Mouse (Mus musculus) neural tube, embryonic 14.5 days (tissue): ENCODE measurements around the gene 0610037L13Rik. TPM values are rescaled to one million over a fixed set of nuclear protein-coding genes. Genes with fewer than 3 reads are reported as not detected.

Experiments
- ATAC-seq: fragments of 200-750 bp; cut with Nextera tagmentation; 2 replicates; pipeline ENCODE4 v1.8.0; 2017; ENCODE audit warnings: low read depth, mild to moderate bottlenecking, moderate TSS enrichment, moderate library complexity
- H3K27ac ChIP-seq: fragments of 300-500 bp; sonication (generic); 2 replicates; pipeline ENCODE4 v1.5.1; 2014; ENCODE audit warnings: low read depth, mild to moderate bottlenecking, control low read depth, low read length, moderate library complexity, mixed read lengths
- H3K27me3 ChIP-seq: fragments of 300-500 bp; sonication (generic); 2 replicates; pipeline ENCODE4 v1.6.1; 2014; ENCODE audit warnings: low read length; ENCODE audit not compliant: control insufficient read depth, insufficient read depth
- H3K36me3 ChIP-seq: fragments of 300-500 bp; sonication (generic); 2 replicates; pipeline ENCODE4 v1.6.1; 2014; ENCODE audit warnings: low read length, mixed read lengths; ENCODE audit not compliant: control insufficient read depth, insufficient read depth
- H3K4me1 ChIP-seq: fragments of 300-500 bp; sonication (generic); 2 replicates; pipeline ENCODE4 v1.6.1; 2014; ENCODE audit warnings: low read length; ENCODE audit not compliant: control insufficient read depth, insufficient read depth
- H3K4me2 ChIP-seq: fragments of 300-500 bp; sonication (generic); 2 replicates; pipeline ENCODE4 v1.6.1; 2014; ENCODE audit warnings: mild to moderate bottlenecking, low read depth, low read length, control low read depth
- H3K4me3 ChIP-seq: fragments of 300-500 bp; sonication (generic); 2 replicates; pipeline ENCODE4 v1.5.1; 2014; ENCODE audit warnings: low read depth, low read length, control low read depth, mixed read lengths
- H3K9ac ChIP-seq: fragments of 300-500 bp; sonication (generic); replicated peaks from 2 replicates; pipeline ENCODE4 v1.6.1; 2014; ENCODE audit warnings: low read depth, mild to moderate bottlenecking, control low read depth, low read length, mixed read lengths
- H3K9me3 ChIP-seq: fragments of 300-500 bp; sonication (generic); 2 replicates; pipeline ENCODE4 v1.6.1; 2016; ENCODE audit warnings: low read length; ENCODE audit not compliant: control insufficient read depth
- WGBS: fragments of 180-500 bp; shearing (Covaris S2); extraction: QIAGEN DNeasy Blood & Tissue Kit; methylation state at CpG from one replicate; pipeline ENCODE4 v1.1.7; 2014; 5-methylcytosine and 5-hydroxymethylcytosine counted together
- polyA plus RNA-seq: library from polyadenylated mRNA; unstranded; fragments of >200 nt; fragmentation: Nextera tagmentation; extraction: Ambion mirVana; gene quantifications from 2 replicates; pipeline ENCODE4 v1.2.1, GENCODE M21; 2014

0610037L13Rik gene
- polyA plus RNA-seq, 1 experiment from 2014 or later: 82.6 TPM

DNA sequence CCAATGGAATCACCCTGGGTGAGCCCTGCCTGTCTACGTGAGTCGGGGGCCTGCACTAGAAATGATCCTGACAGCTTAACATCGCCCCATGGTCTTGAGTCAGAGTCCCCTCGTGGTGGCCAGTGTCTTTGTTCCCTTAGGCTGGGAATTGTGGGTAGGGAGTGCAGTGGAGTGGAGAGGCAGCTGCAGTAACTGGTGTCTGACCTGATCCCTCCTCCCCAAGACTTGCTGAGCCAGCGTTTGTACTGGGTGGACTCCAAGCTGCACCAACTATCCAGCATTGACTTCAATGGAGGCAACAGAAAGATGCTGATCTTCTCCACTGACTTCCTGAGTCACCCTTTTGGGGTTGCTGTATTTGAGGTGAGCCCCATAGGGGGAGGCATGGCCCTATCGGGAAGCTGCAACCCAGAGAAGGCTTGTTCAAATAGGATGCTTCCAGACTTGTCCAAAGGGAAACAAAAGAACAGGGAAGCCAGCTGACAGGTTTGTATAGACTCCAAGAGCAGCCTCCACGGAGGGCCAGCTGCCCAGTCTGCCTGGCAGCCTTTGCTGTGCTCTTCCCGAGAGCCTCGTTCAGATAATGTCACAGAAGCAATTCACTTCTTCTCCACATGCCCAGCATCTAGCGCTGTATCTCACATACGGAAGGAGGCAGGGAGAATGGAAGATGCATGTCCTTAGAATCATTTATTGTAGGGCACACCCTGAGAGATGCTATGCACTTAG, 32.5 kb upstream of the 0610037L13Rik start:
- 78% methylated on average over 11 of the region's 11 CpGs for WGBS
- no peak overlapping the region for H3K27ac ChIP-seq
- no peak for ATAC-seq

DNA sequence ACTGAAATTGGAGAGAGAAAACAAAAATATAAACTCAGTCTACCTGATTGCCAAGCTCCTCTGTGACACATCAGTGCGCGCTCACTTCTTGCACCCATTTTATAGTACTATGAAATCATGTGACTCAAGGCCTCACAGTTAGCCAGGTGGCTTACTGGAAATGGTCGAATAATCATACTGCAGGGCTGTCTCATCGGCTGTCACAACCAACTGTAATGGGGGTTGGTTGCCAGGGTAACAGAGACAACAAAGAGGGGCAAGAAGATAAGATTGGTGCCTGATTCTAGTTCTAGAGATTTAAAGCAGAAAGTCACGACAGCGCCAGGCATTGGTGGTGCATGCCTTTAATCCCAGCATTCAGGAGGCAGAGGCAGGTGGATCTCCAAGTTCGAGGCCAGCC, 30.6 kb upstream of the 0610037L13Rik start:
- WGBS: 89% methylated on average over 7 of the region's 7 CpGs
- Histone ChIP-seq H3K4me3 (no peak overlapping the region), H3K27me3 (no peaks in the 10 kb centered on the region), H3K9ac (no peak overlapping the region), H3K4me1 (no peaks in the 10 kb centered on the region), H3K4me2 (no peak overlapping the region), H3K36me3 (peaks cover 70% of the 10 kb centered on the region), H3K9me3 (no peaks in the 10 kb centered on the region), H3K27ac (no peak overlapping the region)
- ATAC-seq: no peak

More for the DNA sequence above, 32.5 kb upstream of the 0610037L13Rik start:
- H3K9ac ChIP-seq: no peak overlapping the region
- no peaks in the 10 kb centered on the region for H3K4me1 ChIP-seq
- no peaks in the 10 kb centered on the region for H3K9me3 ChIP-seq
- H3K36me3 ChIP-seq: peaks cover 68% of the 10 kb centered on the region
- H3K4me3 ChIP-seq: no peak overlapping the region
- H3K27me3 ChIP-seq: no peaks in the 10 kb centered on the region
- H3K4me2 ChIP-seq: no peak overlapping the region

DNA sequence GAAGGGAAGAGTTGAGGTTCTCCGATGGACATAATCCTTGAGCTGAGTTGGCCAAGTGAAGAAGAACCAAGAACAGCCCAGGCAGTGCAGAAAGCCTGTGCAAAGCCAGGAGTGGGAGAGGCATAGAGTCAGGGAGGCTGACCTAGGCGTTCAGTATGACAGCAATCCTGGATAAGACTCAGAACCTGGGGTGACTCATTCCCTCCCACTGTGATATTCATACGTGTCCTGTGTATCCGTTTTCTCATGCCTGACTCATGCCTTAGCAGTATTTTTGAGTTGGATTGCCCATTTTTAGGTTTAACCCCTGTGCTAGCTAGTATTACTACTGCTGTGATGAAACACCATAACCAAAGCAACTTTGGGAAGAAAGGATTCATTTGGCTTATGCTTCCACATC, 24.7 kb upstream of the 0610037L13Rik start:
- WGBS: 92% methylated on average over 4 of the region's 4 CpGs
- no peak overlapping the region for H3K4me3 ChIP-seq
- H3K27ac ChIP-seq: no peak overlapping the region
- H3K4me2 ChIP-seq: no peak overlapping the region
- H3K36me3 ChIP-seq: peaks cover 54% of the 10 kb centered on the region
- no peak for ATAC-seq
- no peaks in the 10 kb centered on the region for H3K27me3 ChIP-seq
- H3K9ac ChIP-seq: no peak overlapping the region
- H3K4me1 ChIP-seq: no peaks in the 10 kb centered on the region
- H3K9me3 ChIP-seq: no peaks in the 10 kb centered on the region

DNA sequence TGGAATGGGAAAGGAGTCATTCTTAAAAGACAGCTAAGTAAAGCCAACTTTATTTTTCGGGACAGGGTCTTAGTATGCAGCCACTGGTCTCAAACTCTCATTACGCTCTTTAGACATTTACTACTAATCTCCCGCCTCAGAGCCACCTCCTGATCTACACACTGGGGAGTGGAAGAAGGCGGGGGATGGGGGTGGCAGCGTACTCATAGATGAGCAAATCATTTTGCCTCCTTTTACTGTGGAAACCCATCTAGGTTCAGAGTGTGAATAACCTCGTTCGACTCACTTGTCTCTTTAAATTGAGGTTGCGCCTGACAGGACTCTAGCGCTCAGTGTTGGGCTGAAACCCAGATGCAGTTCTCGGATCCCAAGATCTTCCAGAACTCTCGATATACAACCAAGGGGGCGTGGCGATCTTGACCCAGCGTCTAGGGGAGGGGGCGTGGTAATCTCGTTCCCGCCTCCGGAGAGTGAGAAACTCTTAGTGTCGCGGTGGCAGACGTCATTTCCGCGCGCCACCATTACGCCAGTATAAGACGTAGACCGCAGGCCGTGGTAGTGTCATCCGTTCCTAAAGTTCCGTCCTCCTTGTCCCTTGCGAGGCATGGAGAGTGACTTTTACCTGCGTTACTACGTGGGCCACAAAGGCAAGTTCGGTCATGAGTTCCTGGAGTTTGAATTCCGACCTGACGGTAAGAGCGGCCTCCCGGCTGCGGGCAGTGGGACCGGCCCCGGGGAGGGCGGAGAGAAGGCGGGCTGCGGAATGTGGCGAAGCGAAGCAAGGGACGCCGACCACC, 10.2 kb upstream of the 0610037L13Rik start, which contains the start of gene Magoh:
Gene Magoh, plus strand, starts transcription at position 502 of the 797 bp plus-strand sequence.
- peak; percentile 95 for ATAC-seq

DNA sequence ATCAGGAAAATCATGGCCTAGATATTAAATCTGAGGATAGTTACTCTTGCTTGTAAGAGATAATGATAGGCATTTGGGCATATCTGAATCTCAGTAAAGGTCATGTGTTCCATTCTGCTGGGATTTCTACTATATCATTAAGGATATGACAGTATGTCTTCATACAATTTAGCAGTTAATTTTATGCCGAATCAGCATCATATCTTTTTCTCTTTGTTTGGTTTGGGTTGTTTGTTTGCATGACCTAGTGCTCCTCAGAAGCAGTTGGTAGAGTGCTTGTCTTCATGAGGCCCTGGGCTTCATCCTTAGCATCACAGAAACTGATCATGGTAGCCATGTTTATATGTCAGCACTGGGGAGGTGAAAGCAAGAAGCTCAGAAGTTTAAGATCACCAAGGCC, 8.0 kb upstream of the 0610037L13Rik start:
- Histone ChIP-seq H3K4me3 (no peak overlapping the region), H3K4me1 (peaks cover 10% of the 10 kb centered on the region), H3K27ac (no peak overlapping the region), H3K36me3 (peaks cover 42% of the 10 kb centered on the region), H3K9me3 (no peaks in the 10 kb centered on the region), H3K4me2 (no peak overlapping the region), H3K27me3 (no peaks in the 10 kb centered on the region), H3K9ac (no peak overlapping the region)
- no peak for ATAC-seq
- WGBS: 92% methylated on average over 1 of the region's 1 CpGs

More for the DNA sequence above, 10.2 kb upstream of the 0610037L13Rik start, which contains the start of gene Magoh:
- Histone ChIP-seq H3K36me3 (peaks cover 23% of the 10 kb centered on the region), H3K27me3 (no peaks in the 10 kb centered on the region), H3K4me1 (peaks cover 10% of the 10 kb centered on the region), H3K4me3 (peak within 1 kb of the TSS; percentile 79), H3K9ac (peak within 1 kb of the TSS; percentile 82), H3K4me2 (peak within 1 kb of the TSS; percentile 73), H3K27ac (peak within 1 kb of the TSS; percentile 74), H3K9me3 (no peaks in the 10 kb centered on the region)
- 3% methylated on average over 48 of the region's 48 CpGs for WGBS

DNA sequence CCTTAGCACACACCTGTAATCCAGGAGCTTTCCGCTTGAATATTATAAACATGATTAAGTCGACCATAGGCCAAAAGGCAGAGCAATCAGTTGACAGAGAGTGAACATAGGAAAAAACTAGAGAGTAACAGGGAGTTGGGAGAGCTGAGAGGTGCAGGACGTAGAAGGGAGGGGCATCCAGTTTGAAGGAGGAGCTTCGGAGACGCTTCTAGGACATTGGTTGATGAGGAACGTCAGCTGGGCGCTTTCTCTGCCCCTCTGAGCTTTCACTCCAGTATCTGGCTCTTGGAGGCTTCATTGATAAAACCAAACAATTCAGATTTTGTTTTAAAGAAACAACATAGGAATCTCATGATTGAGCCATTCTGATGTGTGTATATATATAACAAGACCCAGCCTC, 3.2 kb upstream of the 0610037L13Rik start:
- peaks cover 46% of the 10 kb centered on the region for H3K36me3 ChIP-seq
- ATAC-seq: no peak
- 75% methylated on average over 7 of the region's 7 CpGs for WGBS

DNA sequence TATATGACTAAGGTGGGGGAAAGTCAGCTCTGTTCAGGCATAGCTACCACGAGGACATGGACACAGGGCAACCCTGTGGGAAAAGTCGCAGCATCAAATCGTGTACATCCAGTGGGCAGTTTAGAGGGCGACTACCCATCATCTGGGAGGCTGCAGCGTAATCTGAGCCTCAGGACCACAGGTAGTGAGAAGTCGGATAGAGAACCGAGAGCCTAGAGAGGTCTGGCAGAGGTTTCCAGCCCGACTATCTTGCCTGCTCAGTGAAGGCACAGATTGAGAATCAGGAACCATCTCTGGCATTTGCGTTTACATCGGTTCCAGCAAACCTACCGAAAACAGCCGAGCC, 255 bp upstream of the 0610037L13Rik start:
- WGBS: under 1% methylated on average over 12 of the region's 12 CpGs
- Histone ChIP-seq H3K4me2 (peak overlapping the region; percentile 80), H3K4me3 (peak overlapping the region; percentile 42), H3K9ac (peak overlapping the region; percentile 58), H3K27ac (peak overlapping the region; percentile 92), H3K4me1 (no peaks in the 10 kb centered on the region), H3K9me3 (no peaks in the 10 kb centered on the region), H3K36me3 (peaks cover 35% of the 10 kb centered on the region), H3K27me3 (no peaks in the 10 kb centered on the region)
- peak; percentile 52 for ATAC-seq

More for the DNA sequence above, 3.2 kb upstream of the 0610037L13Rik start:
- no peaks in the 10 kb centered on the region for H3K27me3 ChIP-seq
- H3K4me3 ChIP-seq: no peak overlapping the region
- no peak overlapping the region for H3K4me2 ChIP-seq
- H3K9me3 ChIP-seq: no peaks in the 10 kb centered on the region
- H3K27ac ChIP-seq: no peak overlapping the region
- H3K9ac ChIP-seq: no peak overlapping the region
- no peaks in the 10 kb centered on the region for H3K4me1 ChIP-seq

DNA sequence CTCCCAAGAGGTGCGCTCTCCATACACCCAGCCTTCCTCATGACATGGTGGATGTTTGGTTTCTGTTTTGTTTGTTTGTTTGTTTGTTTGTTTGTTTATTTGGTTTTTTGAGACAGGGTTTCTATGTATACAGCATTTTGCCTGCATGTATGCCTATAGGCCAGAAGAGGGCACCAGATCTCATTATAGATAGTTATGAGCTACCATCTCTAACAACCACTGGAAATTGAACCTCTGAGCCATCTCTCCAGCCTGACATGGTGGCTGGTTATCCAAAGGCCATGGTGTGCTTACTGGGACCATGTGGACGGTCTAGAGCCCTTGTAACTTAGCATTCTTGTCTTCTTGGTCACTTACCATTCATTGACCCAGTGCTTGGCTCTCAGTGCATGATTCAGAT, 3.0 kb downstream of the 0610037L13Rik start:
- Histone ChIP-seq H3K9ac (no peak overlapping the region), H3K27me3 (no peaks in the 10 kb centered on the region), H3K4me3 (no peak overlapping the region), H3K27ac (no peak overlapping the region), H3K4me1 (no peaks in the 10 kb centered on the region), H3K9me3 (no peaks in the 10 kb centered on the region), H3K4me2 (no peak overlapping the region), H3K36me3 (peaks cover 27% of the 10 kb centered on the region)
- WGBS: 90% methylated on average over 2 of the region's 2 CpGs
- no peak for ATAC-seq
